Mouse (Mus musculus): ENCODE measurements at regions not wholly inside any gene's neighbourhood (a gene's known extent, or its start where the extent isn't known, plus 50 kb on each side); places are given as distances from the start of the nearest gene placed in this dataset.

DNA sequence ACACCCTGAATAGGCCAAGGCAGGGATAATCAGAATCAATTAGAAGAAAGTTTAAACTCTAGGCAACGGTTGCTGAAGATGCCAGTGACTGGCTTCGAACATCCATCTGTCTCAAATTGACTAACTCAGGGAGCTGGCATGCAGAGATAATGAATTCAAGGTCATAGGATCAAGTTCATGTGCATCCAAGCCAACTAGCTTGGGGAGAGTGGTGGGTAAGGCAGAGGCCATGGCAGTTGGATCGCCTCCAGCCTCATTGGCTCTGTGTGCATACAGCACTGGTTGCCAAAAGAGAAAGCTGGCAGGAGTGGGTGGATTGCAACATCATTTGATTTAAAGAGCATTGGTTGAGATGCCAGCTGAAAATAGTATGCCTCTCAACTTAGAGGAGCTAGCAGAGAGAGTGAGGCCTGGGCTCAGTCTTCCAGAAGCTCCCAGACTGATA is 1398.3 kb upstream of the Lrrc6 start:
- Histone ChIP-seq H3K4me1 (ENCODE audit: control insufficient read depth, insufficient read depth, low read length) (no peaks in the 10 kb centered on the region), H3K27ac (ENCODE audit: insufficient read depth, low read length) (no peak overlapping the region), H3K9ac (ENCODE audit: low read depth, poor library complexity, severe bottlenecking) (no peak overlapping the region), H3K36me3 (ENCODE audit: control insufficient read depth, insufficient read depth, low read length, poor library complexity, severe bottlenecking) (no peaks in the 10 kb centered on the region), H3K4me3 (ENCODE audit: low read depth, low read length) (no peak overlapping the region), H3K9me3 (replicated peaks; ENCODE audit: control insufficient read depth, insufficient read depth, low read length, poor library complexity, severe bottlenecking) (no peaks in the 10 kb centered on the region), H3K27me3 (ENCODE audit: control insufficient read depth, insufficient read depth, low read length, poor library complexity, severe bottlenecking) (no peaks in the 10 kb centered on the region)
- TF ChIP-seq CTCF (IDR thresholded peaks at IDR 0.05; ENCODE audit: low read depth, low read length) (no peak), EP300 (IDR thresholded peaks at IDR 0.05; ENCODE audit: insufficient read depth, low read depth, low read length) (no peak), POLR2A (IDR thresholded peaks at IDR 0.05; ENCODE audit: insufficient read depth, low read length) (no peak)

DNA sequence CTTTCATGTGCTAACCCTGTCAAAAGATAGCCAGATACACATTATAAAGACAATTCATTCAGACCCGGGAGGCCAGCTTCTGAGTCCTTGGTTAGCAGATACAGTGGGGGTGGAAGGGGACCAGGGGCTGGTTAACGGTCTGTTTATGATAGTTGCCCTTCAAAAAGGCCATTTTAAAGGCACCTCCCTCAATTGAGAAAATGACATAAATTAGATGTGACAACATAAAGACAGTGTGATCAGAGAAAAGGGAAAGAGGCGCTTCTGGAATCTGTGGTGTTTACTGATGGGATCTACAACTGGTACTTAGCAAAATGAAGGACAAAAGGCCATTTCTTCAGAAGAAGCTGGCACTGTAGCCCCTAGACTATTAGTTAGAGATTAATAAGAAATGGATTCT is 1391.4 kb upstream of the Lrrc6 start:
- Histone ChIP-seq H3K4me3 (ENCODE audit: low read depth, low read length) (no peak overlapping the region), H3K27me3 (ENCODE audit: control insufficient read depth, insufficient read depth, low read length, poor library complexity, severe bottlenecking) (no peaks in the 10 kb centered on the region), H3K4me1 (ENCODE audit: control insufficient read depth, insufficient read depth, low read length) (no peaks in the 10 kb centered on the region), H3K9me3 (replicated peaks; ENCODE audit: control insufficient read depth, insufficient read depth, low read length, poor library complexity, severe bottlenecking) (no peaks in the 10 kb centered on the region; the same call in 1 of the 2 replicates), H3K27ac (ENCODE audit: insufficient read depth, low read length) (no peak overlapping the region), H3K36me3 (ENCODE audit: control insufficient read depth, insufficient read depth, low read length, poor library complexity, severe bottlenecking) (no peaks in the 10 kb centered on the region), H3K9ac (ENCODE audit: low read depth, poor library complexity, severe bottlenecking) (no peak overlapping the region)
- TF ChIP-seq EP300 (IDR thresholded peaks at IDR 0.05; ENCODE audit: insufficient read depth, low read depth, low read length) (no peak), POLR2A (IDR thresholded peaks at IDR 0.05; ENCODE audit: insufficient read depth, low read length) (no peak), CTCF (IDR thresholded peaks at IDR 0.05; ENCODE audit: low read depth, low read length) (no peak)

DNA sequence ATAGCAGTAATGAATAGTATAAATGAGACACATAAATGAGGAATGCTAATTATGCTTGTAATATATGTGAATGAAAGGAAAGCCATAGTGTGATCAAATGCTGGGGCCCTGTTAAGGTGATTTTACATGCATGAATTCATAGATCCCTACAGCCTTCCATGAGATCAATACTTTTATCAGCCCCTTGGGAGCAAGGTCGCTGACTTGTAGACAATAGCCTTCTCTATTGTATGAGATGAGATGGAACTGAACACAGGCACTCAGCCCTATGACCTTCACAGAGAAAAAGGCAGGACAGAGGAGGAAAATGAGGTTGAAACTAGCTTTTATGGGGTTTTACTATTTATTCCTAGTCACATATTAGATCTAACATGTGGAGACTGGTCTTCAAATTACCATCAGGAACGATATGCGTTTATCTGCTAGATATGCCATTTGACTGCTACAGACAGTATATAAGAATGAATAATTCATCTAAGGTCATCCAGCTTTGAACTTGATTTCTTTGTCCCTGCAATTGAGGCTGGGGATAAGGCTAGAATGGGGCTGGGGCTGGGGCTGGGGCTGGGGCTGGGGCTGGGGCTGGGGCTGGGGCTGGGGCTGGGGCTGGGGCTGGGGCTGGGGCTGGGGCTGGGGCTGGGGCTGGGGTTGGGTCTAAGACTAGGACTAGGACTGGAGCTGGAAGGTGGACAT is 1390.0 kb upstream of the Lrrc6 start:
- Histone ChIP-seq H3K9me3 (replicated peaks; ENCODE audit: control insufficient read depth, insufficient read depth, low read length, poor library complexity, severe bottlenecking) (no peaks in the 10 kb centered on the region; the same call in 1 of the 2 replicates), H3K4me1 (ENCODE audit: control insufficient read depth, insufficient read depth, low read length) (no peaks in the 10 kb centered on the region), H3K36me3 (ENCODE audit: control insufficient read depth, insufficient read depth, low read length, poor library complexity, severe bottlenecking) (no peaks in the 10 kb centered on the region), H3K27ac (ENCODE audit: insufficient read depth, low read length) (no peak overlapping the region), H3K9ac (ENCODE audit: low read depth, poor library complexity, severe bottlenecking) (no peak overlapping the region), H3K4me3 (ENCODE audit: low read depth, low read length) (no peak overlapping the region), H3K27me3 (ENCODE audit: control insufficient read depth, insufficient read depth, low read length, poor library complexity, severe bottlenecking) (no peaks in the 10 kb centered on the region)
- TF ChIP-seq EP300 (IDR thresholded peaks at IDR 0.05; ENCODE audit: insufficient read depth, low read depth, low read length) = no peak
- TF ChIP-seq POLR2A (IDR thresholded peaks at IDR 0.05; ENCODE audit: insufficient read depth, low read length) = no peak
- TF ChIP-seq CTCF (IDR thresholded peaks at IDR 0.05; ENCODE audit: low read depth, low read length) = no peak

DNA sequence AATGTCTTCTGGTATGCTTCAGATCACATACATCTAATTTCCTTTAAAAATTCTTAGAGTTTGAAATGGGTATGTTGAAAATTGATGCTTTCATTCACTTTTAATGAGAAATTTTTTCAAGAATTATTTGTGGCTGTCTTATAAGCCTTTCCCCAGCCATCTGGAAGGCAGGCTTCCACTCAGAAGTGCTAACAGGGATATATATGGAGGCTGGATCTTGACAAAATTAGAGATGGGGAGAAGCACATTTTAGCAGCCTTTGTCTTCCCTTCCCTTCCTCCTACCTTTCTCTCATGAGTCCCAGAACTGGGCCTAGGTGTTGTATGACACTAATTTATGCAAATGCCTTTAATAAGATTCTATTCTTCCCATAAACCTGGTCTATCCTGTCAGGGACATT is 1387.8 kb upstream of the Lrrc6 start:
- H3K4me3 ChIP-seq (ENCODE audit: low read depth, low read length) = no peak overlapping the region
- no peaks in the 10 kb centered on the region for H3K36me3 ChIP-seq (ENCODE audit: control insufficient read depth, insufficient read depth, low read length, poor library complexity, severe bottlenecking)
- TF ChIP-seq POLR2A (IDR thresholded peaks at IDR 0.05; ENCODE audit: insufficient read depth, low read length) = no peak
- no peaks in the 10 kb centered on the region; the same call in 1 of the 2 replicates for H3K9me3 ChIP-seq (replicated peaks; ENCODE audit: control insufficient read depth, insufficient read depth, low read length, poor library complexity, severe bottlenecking)
- no peaks in the 10 kb centered on the region for H3K4me1 ChIP-seq (ENCODE audit: control insufficient read depth, insufficient read depth, low read length)
- H3K9ac ChIP-seq (ENCODE audit: low read depth, poor library complexity, severe bottlenecking) = no peak overlapping the region
- H3K27ac ChIP-seq (ENCODE audit: insufficient read depth, low read length) = no peak overlapping the region
- no peaks in the 10 kb centered on the region for H3K27me3 ChIP-seq (ENCODE audit: control insufficient read depth, insufficient read depth, low read length, poor library complexity, severe bottlenecking)

DNA sequence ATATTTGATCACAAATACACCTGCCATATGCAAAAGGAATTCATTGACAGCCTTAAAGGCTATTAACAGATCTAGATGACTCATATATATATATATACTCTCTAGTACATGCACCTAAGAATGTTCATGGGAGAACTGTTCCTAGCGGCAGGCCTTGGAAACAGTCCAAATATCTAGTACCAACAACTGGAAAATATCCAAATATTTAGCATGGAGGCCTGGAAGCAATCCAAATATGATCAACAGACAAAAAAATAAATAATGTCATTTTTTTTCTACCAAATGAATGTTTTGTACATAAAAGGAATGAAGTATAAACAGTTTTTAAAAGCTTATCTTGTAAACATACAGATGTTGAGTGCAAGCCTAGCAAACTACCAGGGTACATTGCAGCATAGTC is 1354.6 kb upstream of the Lrrc6 start:
- H3K9me3 ChIP-seq (replicated peaks; ENCODE audit: control insufficient read depth, insufficient read depth, low read length, poor library complexity, severe bottlenecking) = no peaks in the 10 kb centered on the region
- no peak for TF ChIP-seq EP300 (IDR thresholded peaks at IDR 0.05; ENCODE audit: insufficient read depth, low read depth, low read length)
- TF ChIP-seq POLR2A (IDR thresholded peaks at IDR 0.05; ENCODE audit: insufficient read depth, low read length) = no peak
- TF ChIP-seq CTCF (IDR thresholded peaks at IDR 0.05; ENCODE audit: low read depth, low read length) = no peak
- H3K4me3 ChIP-seq (ENCODE audit: low read depth, low read length) = no peak overlapping the region
- H3K27me3 ChIP-seq (ENCODE audit: control insufficient read depth, insufficient read depth, low read length, poor library complexity, severe bottlenecking) = no peaks in the 10 kb centered on the region
- H3K36me3 ChIP-seq (ENCODE audit: control insufficient read depth, insufficient read depth, low read length, poor library complexity, severe bottlenecking) = no peaks in the 10 kb centered on the region
- no peak overlapping the region for H3K27ac ChIP-seq (ENCODE audit: insufficient read depth, low read length)
- H3K9ac ChIP-seq (ENCODE audit: low read depth, poor library complexity, severe bottlenecking) = no peak overlapping the region
- H3K4me1 ChIP-seq (ENCODE audit: control insufficient read depth, insufficient read depth, low read length) = no peaks in the 10 kb centered on the region

DNA sequence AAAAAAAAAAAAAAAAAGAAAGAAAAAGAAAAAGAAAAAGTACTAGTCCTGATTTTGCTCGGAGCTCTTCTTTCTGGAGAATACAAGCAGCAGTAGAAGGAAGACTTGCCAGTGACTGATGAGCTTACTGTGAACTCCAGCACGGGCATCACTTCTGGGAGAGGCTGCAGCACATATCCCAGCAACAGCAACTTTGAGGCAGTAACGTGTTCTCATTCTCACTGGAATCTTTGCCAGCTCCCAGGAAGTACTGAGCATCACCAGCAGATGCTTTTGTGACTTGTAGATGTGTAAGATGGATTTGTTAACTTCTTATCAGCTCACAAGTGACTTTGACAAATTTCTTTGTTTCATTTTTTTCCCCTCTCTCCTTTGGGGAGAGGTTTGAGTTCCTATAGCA is 1349.4 kb upstream of the Lrrc6 start:
- Histone ChIP-seq H3K4me3 (ENCODE audit: low read depth, low read length) (no peak overlapping the region), H3K9ac (ENCODE audit: low read depth, poor library complexity, severe bottlenecking) (no peak overlapping the region)

More for the DNA sequence above, 1349.4 kb upstream of the Lrrc6 start:
- Histone ChIP-seq H3K27ac (ENCODE audit: insufficient read depth, low read length) (no peak overlapping the region), H3K9me3 (replicated peaks; ENCODE audit: control insufficient read depth, insufficient read depth, low read length, poor library complexity, severe bottlenecking) (no peaks in the 10 kb centered on the region), H3K27me3 (ENCODE audit: control insufficient read depth, insufficient read depth, low read length, poor library complexity, severe bottlenecking) (no peaks in the 10 kb centered on the region), H3K36me3 (ENCODE audit: control insufficient read depth, insufficient read depth, low read length, poor library complexity, severe bottlenecking) (no peaks in the 10 kb centered on the region), H3K4me1 (ENCODE audit: control insufficient read depth, insufficient read depth, low read length) (no peaks in the 10 kb centered on the region)
- no peak for TF ChIP-seq EP300 (IDR thresholded peaks at IDR 0.05; ENCODE audit: insufficient read depth, low read depth, low read length)
- TF ChIP-seq CTCF (IDR thresholded peaks at IDR 0.05; ENCODE audit: low read depth, low read length) = no peak
- TF ChIP-seq POLR2A (IDR thresholded peaks at IDR 0.05; ENCODE audit: insufficient read depth, low read length) = no peak

All from ES-Bruce4 (cell line).